Mouse (Mus musculus): Measurements from ENCODE around the gene Gramd1b. TPM values are rescaled to one million over a fixed set of nuclear protein-coding genes. Genes with fewer than 3 reads are reported as not detected.

Gramd1b gene
- polyA plus RNA-seq, 1 experiment: 117 TPM

DNA sequence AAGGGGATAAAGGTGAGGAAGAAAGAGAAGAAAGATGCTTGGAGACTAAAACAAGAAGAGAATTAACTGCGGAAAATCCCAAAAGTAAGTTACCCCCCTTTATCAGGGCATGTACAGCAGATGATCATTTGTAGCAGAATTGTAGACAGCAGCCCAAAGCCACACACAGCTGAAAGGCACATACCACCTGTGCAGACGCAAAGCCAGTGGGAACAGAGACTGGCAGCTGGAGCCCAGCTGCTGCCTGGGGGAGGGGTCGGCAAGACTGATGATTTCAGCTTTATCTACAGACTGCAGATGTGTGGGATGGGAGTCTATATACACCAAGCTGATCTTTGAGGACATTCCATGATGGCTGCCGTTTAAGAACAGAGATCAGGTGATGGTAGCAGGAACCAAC lies 2.5 kb downstream of the Gramd1b start:
- H3K4me1 ChIP-seq (ENCODE audit: control insufficient read depth, insufficient read depth, low read length): peaks cover 4% of the 10 kb centered on the region; the same call in 1 of the 2 replicates
- TF ChIP-seq CTCF (IDR thresholded peaks at IDR 0.05; ENCODE audit: insufficient read depth, low read depth, low read length) (no peak), POLR2A (IDR thresholded peaks at IDR 0.05; ENCODE audit: insufficient read depth, low read depth, low read length) (no peak)
- WGBS: 78% methylated on average over 4 of the region's 4 CpGs
- no peak overlapping the region for H3K27ac ChIP-seq (ENCODE audit: insufficient read depth, low read depth, low read length)
- H3K4me3 ChIP-seq (ENCODE audit: insufficient read depth, low read depth, low read length): no peak overlapping the region

DNA sequence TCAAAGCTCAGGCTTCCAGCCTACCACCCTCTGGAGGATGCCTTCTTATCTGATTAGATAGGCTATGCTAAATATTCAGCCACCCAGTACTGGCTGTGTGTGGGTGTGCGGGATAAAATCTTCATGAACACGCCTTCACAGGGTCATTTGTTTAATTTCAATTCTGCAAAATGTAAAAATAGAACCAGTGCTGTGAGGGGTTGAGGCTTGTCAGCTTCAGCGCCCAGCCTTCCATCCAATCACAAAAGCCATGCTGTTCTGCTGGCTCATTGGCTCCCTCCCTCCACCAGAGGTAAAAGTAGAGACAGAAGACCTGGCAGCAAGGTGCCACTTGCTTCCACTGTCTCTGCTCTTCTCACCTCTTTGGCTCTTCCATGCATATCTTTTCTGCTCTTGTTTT lies 4.3 kb downstream of the Gramd1b start:
- Histone ChIP-seq H3K4me1 (ENCODE audit: control insufficient read depth, insufficient read depth, low read length) (peaks cover 4% of the 10 kb centered on the region; the same call in 1 of the 2 replicates), H3K4me3 (ENCODE audit: insufficient read depth, low read depth, low read length) (no peak overlapping the region), H3K27ac (ENCODE audit: insufficient read depth, low read depth, low read length) (no peak overlapping the region; the same call in 1 of the 2 replicates)
- no peak for TF ChIP-seq CTCF (IDR thresholded peaks at IDR 0.05; ENCODE audit: insufficient read depth, low read depth, low read length)
- TF ChIP-seq POLR2A (IDR thresholded peaks at IDR 0.05; ENCODE audit: insufficient read depth, low read depth, low read length): no peak
- WGBS: 35% methylated on average over 3 of the region's 3 CpGs

GRCm38 (mm10) chr9:40522156-40522555 lies 9.0 kb downstream of the Gramd1b start:
- Histone ChIP-seq H3K4me1 (ENCODE audit: control insufficient read depth, insufficient read depth, low read length) (no peaks in the 10 kb centered on the region), H3K27ac (ENCODE audit: insufficient read depth, low read depth, low read length) (no peak overlapping the region), H3K4me3 (ENCODE audit: insufficient read depth, low read depth, low read length) (no peak overlapping the region)
- TF ChIP-seq POLR2A (IDR thresholded peaks at IDR 0.05; ENCODE audit: insufficient read depth, low read depth, low read length) (no peak), CTCF (IDR thresholded peaks at IDR 0.05; ENCODE audit: insufficient read depth, low read depth, low read length) (no peak)
- 78% methylated on average over 7 of the region's 7 CpGs for WGBS

GRCm38 (mm10) chr9:40521097-40521496 lies 10.1 kb downstream of the Gramd1b start:
- Histone ChIP-seq H3K4me1 (ENCODE audit: control insufficient read depth, insufficient read depth, low read length) (no peaks in the 10 kb centered on the region), H3K27ac (ENCODE audit: insufficient read depth, low read depth, low read length) (no peak overlapping the region), H3K4me3 (ENCODE audit: insufficient read depth, low read depth, low read length) (no peak overlapping the region)
- no peak for TF ChIP-seq CTCF (IDR thresholded peaks at IDR 0.05; ENCODE audit: insufficient read depth, low read depth, low read length)
- no peak for TF ChIP-seq POLR2A (IDR thresholded peaks at IDR 0.05; ENCODE audit: insufficient read depth, low read depth, low read length)
- 88% methylated on average over 6 of the region's 6 CpGs for WGBS

DNA sequence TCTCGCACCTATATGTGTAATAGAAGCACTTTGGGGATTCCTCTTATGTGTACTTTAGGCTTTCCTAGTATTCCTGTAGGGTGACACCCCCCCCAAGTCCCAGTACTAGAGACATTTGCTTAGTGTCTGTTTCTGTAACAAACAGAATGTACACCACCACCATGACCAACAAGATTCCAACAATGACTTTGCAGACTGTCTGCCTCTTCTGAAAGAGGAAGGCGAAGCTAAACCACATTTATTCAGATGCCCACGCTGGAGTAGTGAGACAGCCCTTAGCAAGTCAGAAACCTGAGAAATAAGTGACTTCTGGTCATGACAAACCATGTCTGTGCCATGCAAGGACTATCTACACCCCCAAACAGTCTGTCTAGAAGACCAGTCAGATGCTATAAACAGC lies 11.9 kb downstream of the Gramd1b start:
- H3K4me3 ChIP-seq (ENCODE audit: insufficient read depth, low read depth, low read length): no peak overlapping the region
- 91% methylated on average over 3 of the region's 3 CpGs for WGBS
- no peak overlapping the region for H3K27ac ChIP-seq (ENCODE audit: insufficient read depth, low read depth, low read length)
- no peak for TF ChIP-seq CTCF (IDR thresholded peaks at IDR 0.05; ENCODE audit: insufficient read depth, low read depth, low read length)
- H3K4me1 ChIP-seq (ENCODE audit: control insufficient read depth, insufficient read depth, low read length): no peaks in the 10 kb centered on the region

DNA sequence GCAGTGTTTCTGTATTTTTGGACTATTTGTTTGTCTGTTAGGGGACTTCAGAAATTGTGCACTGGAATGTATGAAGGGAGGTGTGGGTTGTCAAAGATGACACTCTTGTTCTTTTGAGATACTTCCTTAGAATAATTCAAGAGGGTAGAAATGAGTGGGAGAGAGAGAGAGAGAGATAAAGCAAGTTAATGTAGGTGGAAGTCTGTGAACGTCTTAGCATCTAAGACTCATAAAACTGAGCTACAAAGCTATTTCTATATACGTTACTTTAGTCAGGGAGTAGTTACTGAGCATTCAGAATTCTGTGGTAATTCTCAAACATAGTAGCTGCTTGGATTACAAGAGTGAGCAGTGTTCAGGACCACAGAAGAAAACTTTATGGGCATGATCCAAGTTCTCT lies 19.2 kb downstream of the Gramd1b start:
- no peaks in the 10 kb centered on the region for H3K4me1 ChIP-seq (ENCODE audit: control insufficient read depth, insufficient read depth, low read length)
- no peak for TF ChIP-seq POLR2A (IDR thresholded peaks at IDR 0.05; ENCODE audit: insufficient read depth, low read depth, low read length)
- no peak for TF ChIP-seq CTCF (IDR thresholded peaks at IDR 0.05; ENCODE audit: insufficient read depth, low read depth, low read length)
- H3K4me3 ChIP-seq (ENCODE audit: insufficient read depth, low read depth, low read length): no peak overlapping the region
- H3K27ac ChIP-seq (ENCODE audit: insufficient read depth, low read depth, low read length): no peak overlapping the region
- WGBS: 61% methylated on average over 2 of the region's 2 CpGs

- Histone ChIP-seq H3K4me1 (ENCODE audit: control insufficient read depth, insufficient read depth, low read length) (no peaks in the 10 kb centered on the region), H3K4me3 (ENCODE audit: insufficient read depth, low read depth, low read length) (no peak overlapping the region), H3K27ac (ENCODE audit: insufficient read depth, low read depth, low read length) (no peak overlapping the region)
- TF ChIP-seq POLR2A (IDR thresholded peaks at IDR 0.05; ENCODE audit: insufficient read depth, low read depth, low read length) (no peak), CTCF (IDR thresholded peaks at IDR 0.05; ENCODE audit: insufficient read depth, low read depth, low read length) (no peak)
- WGBS: 84% methylated on average over 6 of the region's 6 CpGs
Measured at GRCm38 (mm10) chr9:40509479-40509878, 21.7 kb downstream of the Gramd1b start.

- no peak for TF ChIP-seq POLR2A (IDR thresholded peaks at IDR 0.05; ENCODE audit: insufficient read depth, low read depth, low read length)
- TF ChIP-seq CTCF (IDR thresholded peaks at IDR 0.05; ENCODE audit: insufficient read depth, low read depth, low read length): no peak
- 83% methylated on average over 3 of the region's 3 CpGs for WGBS
- H3K4me3 ChIP-seq (ENCODE audit: insufficient read depth, low read depth, low read length): no peak overlapping the region
- H3K27ac ChIP-seq (ENCODE audit: insufficient read depth, low read depth, low read length): no peak overlapping the region
- H3K4me1 ChIP-seq (ENCODE audit: control insufficient read depth, insufficient read depth, low read length): no peaks in the 10 kb centered on the region
Measured at GRCm38 (mm10) chr9:40506576-40506975, 24.6 kb downstream of the Gramd1b start.

DNA sequence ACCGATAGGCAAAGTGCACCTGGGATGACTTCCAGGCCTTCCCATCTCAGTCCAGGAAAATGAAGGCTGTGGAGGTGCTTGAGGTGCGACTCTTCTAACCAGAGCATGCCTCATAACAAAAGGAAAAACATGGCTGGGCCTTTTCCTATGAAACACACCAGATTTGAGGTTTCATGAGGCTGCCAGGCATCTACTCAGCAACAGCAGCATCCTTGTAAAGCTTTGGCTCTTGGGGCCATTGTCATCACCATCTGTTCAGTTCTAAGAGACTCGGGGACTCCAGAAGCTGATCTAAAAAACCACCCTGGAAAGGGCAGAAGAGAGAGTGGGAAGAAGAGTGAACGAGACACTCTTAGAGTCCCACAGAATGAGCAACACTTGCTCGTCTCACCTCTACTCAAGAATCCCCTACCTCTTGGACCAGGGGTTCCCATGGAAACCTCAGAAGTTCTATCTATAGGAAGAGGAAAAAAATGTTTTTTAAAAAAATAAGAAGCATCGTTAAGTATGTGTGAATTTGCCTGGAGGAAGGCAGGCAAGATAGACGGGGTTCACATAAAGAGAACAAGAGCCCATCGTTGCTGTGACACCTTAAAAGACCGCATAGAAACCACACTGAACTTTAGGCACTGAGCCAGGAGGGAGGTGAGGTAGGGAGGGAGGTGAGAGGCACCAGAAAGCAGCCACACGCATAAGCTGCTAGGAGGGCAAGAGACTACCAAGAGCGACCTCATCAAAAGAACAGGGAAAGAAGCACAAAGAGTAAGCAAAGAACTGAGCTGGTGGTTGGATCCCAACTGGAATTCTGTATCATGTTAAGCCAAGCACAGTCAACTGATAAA lies 25.5 kb downstream of the Gramd1b start:
- no peaks in the 10 kb centered on the region for H3K4me1 ChIP-seq (ENCODE audit: control insufficient read depth, insufficient read depth, low read length)
- TF ChIP-seq POLR2A (IDR thresholded peaks at IDR 0.05; ENCODE audit: insufficient read depth, low read depth, low read length) (no peak), CTCF (IDR thresholded peaks at IDR 0.05; ENCODE audit: insufficient read depth, low read depth, low read length) (no peak)
- WGBS: 68% methylated on average over 11 of the region's 11 CpGs
- H3K4me3 ChIP-seq (ENCODE audit: insufficient read depth, low read depth, low read length): no peak overlapping the region
- no peak overlapping the region for H3K27ac ChIP-seq (ENCODE audit: insufficient read depth, low read depth, low read length)
